Mouse (Mus musculus) spleen, postnatal 10 days (tissue): ENCODE data around the gene Gnb2.

Experiments used
- DNase-seq, 2 experiments: peaks; one replicate each; pipeline ENCODE4 v3.0.0; 2021 to 2022; ENCODE audit warnings: low spot score in 2 of 2

Gene Gnb2

GRCm38 (mm10) chr5:137533117-137533827 is at the start of gene Gnb2, which contains the start of gene Epo:
Gene Gnb2 (minus strand): TSS chr5:137533510.
Gene Epo (minus strand): TSS chr5:137533242.
- DNase-seq: peak; percentile 94 to 99

GRCm38 (mm10) chr5:137582702-137583101 is 49.4 kb upstream of the Gnb2 start:
- no peak for DNase-seq

GRCm38 (mm10) chr5:137580246-137580645 is 46.9 kb upstream of the Gnb2 start:
- DNase-seq: no peak

DNA sequence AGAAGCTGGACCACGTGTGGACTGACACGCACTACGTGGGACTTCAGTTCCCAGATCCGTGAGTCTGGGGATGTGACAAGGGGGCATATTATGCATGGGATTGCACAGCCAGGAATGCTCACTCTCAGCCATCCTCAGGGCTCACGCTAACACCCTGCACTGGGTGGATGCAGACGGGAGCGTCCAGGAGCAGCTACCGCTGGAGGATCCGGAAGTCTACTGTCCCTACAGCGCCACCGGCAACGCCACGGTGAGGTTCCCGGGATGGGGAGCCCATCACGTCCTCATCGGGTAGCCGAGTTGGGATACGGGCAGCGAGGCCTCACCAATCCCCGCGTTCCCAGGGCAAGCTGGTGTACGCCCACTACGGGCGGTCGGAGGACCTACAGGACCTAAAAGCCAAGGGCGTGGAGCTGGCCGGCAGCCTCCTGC is 41.2 kb upstream of the Gnb2 start:
- peak in 1 of 2 experiments; percentile 27 for DNase-seq

DNA sequence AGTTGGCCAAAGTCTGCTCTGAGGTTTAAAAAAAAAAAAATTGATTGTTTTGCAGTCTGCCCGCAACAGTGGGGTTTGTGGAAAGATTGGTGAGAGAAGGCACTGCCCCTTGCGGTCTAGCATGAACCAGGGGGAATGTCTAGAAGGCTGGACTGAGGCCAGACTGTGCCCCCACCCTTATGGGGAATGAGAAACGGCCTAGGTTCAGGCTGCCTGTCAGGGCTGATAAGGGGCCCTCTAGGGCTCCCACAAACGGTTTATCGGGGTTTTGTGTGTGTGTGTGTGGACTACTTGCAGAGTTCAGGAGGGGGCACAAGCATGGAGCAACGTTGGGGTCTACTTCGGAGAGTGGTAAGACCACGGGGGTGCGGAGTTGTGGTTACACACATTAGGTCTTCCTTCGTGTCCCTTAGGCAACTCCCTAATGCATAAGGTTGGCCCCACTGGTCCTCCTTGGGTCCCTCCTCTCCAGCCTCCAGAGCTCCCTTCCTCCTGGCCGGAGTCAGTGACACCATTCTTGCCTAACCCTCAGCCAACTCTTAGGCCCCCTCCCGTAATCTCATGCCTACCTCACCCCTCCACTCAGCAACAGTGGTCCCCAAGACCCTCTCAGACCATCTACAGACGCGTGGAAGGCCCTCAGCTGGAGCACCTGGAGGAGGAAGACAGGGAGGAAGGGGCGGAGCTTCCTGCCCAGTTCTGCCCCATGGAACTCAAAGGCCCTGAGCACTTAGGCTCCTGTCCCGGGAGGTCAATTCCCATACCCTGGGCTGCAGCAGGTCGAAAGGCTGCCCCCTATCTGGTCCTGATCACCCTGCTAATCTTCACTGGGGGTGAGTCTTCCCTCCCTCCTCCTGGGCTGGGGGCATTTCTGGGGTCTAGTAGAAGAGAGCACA is 37.6 kb upstream of the Gnb2 start:
- DNase-seq: peak; percentile 70 to 73

DNA sequence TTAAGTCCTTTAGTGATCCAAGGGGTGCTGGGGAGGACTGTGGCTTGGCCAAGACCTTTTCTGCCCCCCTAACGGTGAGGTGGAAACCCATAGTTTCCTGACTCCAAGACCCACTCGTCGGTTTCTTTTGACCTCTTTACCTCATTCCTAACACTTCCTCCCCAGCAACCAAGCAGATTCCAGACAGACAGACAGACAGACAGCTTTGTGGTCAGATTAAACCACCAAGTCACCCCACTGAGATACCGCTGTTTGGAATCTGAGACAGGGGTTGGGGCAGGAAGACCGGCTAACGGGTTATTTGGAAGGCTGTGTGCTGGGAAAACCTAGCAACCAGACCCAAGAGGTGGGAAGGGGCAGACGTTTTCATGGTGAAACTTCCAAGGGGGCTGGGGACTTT is 36.9 kb upstream of the Gnb2 start:
- peak in 1 of 2 experiments; percentile 32 for DNase-seq

DNA sequence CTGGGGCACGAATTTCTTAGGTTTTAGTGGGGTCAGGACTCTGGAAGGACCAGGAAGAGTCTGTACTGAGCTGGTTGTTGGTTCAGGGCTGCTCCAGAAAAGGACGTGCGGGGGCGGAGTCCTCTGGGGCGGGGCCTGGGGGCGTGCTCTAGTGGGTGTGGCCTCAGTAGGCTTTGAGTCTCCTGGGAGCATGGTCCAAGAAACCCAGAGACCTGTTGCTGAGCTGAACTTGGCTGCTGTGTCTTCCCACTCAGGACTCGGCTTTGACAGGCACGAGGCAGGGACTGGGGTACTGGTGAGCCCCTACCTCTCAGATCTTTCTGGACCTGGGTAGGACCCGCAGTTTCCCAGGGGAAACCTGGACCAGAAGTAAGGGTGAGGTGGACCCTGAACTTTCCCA is 36.4 kb upstream of the Gnb2 start, which contains the start of gene Tfr2:
Tfr2 (plus strand) TSS at position 176 of the 400 bp plus-strand sequence.
- peak; percentile 76 to 90 for DNase-seq

DNA sequence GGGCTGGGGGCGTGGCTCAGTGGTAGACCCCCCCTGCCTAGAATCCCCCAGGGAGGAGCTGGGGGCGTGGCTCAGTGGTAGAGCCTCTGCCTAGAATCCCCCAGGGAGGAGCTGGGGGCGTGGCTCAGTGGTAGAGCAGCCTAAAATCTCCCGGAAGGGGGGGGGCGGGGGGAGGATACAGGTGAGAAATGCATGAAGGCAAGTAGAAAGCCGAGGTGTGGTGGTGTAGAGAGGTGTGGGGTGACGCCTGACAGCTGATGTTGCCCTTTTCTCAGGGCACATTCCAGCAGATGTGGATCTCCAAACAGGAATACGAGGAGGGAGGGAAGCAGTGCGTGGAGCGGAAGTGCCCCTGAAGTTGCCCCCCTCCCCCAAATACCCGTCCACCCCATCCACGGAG is 35.7 kb upstream of the Gnb2 start:
- DNase-seq: peak in 1 of 2 experiments; percentile 32

- no peak for DNase-seq
These were observed 35.0 kb upstream of the Gnb2 start for GRCm38 (mm10) chr5:137568223-137568798.

DNA sequence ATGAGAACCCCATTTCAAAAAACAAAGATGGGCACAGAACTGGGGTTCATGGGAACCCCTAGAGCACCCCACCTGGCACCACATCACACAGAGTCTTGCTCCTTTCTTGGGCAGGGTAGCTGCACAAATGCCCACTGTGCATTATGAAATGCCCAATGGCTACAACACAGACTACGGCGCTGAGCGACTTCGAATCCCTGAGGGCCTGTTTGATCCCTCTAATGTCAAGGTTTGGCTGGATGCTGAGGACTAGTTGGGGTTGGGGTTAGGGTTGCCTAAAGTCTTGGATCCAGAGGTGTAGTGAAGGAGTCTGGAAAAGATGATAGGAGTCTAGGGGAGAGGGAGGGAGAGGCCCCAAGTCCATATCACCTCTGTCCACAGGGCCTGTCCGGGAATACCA is 33.1 kb upstream of the Gnb2 start:
- DNase-seq: no peak

- DNase-seq: no peak
These were observed 32.4 kb upstream of the Gnb2 start for GRCm38 (mm10) chr5:137565744-137566143.

- DNase-seq: no peak
These were observed 29.7 kb upstream of the Gnb2 start for GRCm38 (mm10) chr5:137562965-137563364.

DNA sequence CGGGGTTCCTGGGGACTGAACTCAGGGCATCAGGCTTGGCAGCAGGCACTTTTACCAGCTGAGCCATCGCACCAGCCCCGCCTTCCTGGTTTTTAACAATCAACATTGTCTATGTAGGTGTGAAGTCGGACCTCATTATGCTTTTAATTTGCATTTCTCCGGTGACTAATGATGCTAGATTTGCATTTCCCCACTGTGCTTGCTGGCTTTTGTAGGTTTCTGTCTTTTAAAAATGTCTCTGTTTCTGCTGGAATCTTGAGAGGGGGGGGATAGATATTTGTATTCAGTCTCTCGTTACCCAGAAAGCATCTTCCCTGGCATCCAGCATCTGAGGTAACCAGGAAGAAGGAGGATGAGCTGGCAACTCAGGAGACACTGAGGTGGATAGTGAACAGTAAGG is 28.2 kb upstream of the Gnb2 start:
- DNase-seq: no peak

GRCm38 (mm10) chr5:137553898-137554297 is 20.6 kb upstream of the Gnb2 start:
- DNase-seq: no peak

DNA sequence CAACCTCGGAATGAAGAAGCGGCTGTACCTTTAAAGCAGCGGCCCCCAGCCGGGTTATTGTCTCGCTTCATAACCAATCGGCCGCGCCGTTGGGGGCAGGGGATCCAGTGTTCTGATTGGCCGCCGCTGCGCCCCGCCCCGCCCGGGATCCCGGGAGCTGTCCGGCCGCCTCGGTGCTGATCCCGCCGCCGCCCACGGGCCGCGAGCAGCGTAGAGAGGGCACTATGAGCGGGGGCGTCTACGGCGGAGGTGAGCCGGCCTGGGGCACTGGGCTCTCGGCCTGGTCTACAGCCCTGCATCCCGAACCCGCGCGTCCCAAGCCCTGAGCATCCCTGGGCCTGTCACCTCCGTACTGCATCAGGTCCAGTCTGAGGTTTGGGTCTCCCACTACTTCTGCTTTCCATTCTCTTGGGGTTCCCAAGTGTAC is 20.1 kb upstream of the Gnb2 start, which contains the start of gene Actl6b:
Actl6b (plus strand) TSS at position 107 of the 427 bp plus-strand sequence.
- DNase-seq: peak; percentile 59 to 74

GRCm38 (mm10) chr5:137553000-137553399 is 19.7 kb upstream of the Gnb2 start:
- DNase-seq: no peak

- DNase-seq: peak in 1 of 2 experiments; percentile 53
These were observed 17.8 kb upstream of the Gnb2 start for GRCm38 (mm10) chr5:137551119-137551518.

GRCm38 (mm10) chr5:137549840-137550239 is 16.5 kb upstream of the Gnb2 start:
- no peak for DNase-seq

GRCm38 (mm10) chr5:137545596-137545995 is 12.3 kb upstream of the Gnb2 start:
- no peak for DNase-seq

GRCm38 (mm10) chr5:137544926-137545325 is 11.6 kb upstream of the Gnb2 start:
- no peak for DNase-seq

GRCm38 (mm10) chr5:137541768-137542540 is 8.6 kb upstream of the Gnb2 start:
- no peak for DNase-seq
